17 mouse cellular contexts compared by ENCODE assay signal in the genomic region with DNA sequence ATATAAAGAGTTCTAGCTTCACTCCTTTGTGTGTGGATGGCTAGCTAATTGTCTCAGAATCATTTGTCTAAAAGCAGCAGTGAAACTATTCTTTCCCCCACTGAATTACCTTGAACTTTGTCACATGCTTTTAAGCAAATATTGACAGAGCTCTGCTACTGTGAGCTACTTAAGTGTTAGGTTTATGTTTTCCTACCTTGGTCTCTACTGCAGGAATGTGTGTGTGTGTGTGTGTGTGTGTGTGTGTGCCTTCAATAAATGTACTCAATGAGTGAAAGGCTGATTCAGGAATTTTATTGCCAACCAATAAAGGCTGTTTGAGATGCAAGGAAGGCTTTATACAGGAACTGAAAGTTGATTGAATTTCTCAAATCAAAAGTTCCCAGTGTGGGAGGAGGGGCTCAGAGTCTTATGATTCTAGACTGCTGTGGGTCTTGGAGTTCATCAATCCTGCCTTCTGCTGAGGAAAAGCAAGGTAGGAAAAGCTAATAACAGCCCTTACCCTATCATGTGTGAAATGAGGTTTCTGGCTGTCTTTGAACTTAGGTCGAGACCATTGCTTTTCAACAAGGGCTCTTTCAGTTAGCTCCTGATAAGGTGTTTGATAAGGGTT. TPM values are rescaled to one million over a fixed set of nuclear protein-coding genes. Genes with fewer than 3 reads are reported as not detected.
DNase-seq lines count a peak whose midpoint lies in the region; ATAC-seq and TF ChIP-seq lines count a peak whose summit lies in the region.
"Had no signal": no experiment of that assay in that cellular context is flagged by ENCODE, and none has a peak within 500 bp of the region (broad histone marks: within the 10 kb centered on the region; RNA-seq: fewer than 3 reads in every experiment).

No protein-coding gene starts in this region.

- no peaks in the 10 kb centered on the region for H3K79me2 ChIP-seq in MEL (ENCODE audit: control insufficient read depth, insufficient read depth, low read length, poor library complexity)

- H3K4me3 ChIP-seq in MEL (ENCODE audit: control insufficient read depth in 1 of 2, insufficient read depth in 1 of 2, low read depth in 2 of 2, low read length in 2 of 2), result no peak overlapping the region
- no peak overlapping the region for H3K4me3 ChIP-seq in intestine, embryonic 14.5 days (ENCODE audit: low read depth, low read length)
- H3K4me3 ChIP-seq: gastrocnemius, adult 2 months; heart, adult 2 months; limb, embryonic 13.5 days; midbrain, embryonic 12.5 days had no signal

- H3K36me3 ChIP-seq in MEL (ENCODE audit: control insufficient read depth in 1 of 2, insufficient read depth in 2 of 2, low read length in 2 of 2), result peaks cover 0 to 8% of the 10 kb centered on the region in 2 experiments; a peak in 2 of 4 replicates
- no peaks in the 10 kb centered on the region for H3K36me3 ChIP-seq in intestine, embryonic 14.5 days (ENCODE audit: control insufficient read depth, insufficient read depth, low read length)
- H3K36me3 ChIP-seq: limb, embryonic 13.5 days; midbrain, embryonic 12.5 days had no signal

- TF ChIP-seq RAD21 in MEL (IDR thresholded peaks at IDR 0.05; ENCODE audit: low read depth, low read length), result no peak

- no peak for TF ChIP-seq CTCF in MEL (IDR thresholded peaks at IDR 0.05 in 2 of 3, conservative IDR thresholded peaks at IDR 0.05 in 1 of 3; ENCODE audit: control insufficient read depth in 1 of 3, insufficient read depth in 1 of 3, low read depth in 2 of 3, low read length in 3 of 3, poor library complexity in 1 of 3, severe bottlenecking in 1 of 3)

- TF ChIP-seq EP300 in MEL (IDR thresholded peaks at IDR 0.05; ENCODE audit: low read depth in 1 of 2, low read length in 2 of 2), result no peak; a peak in 1 of 4 replicates

- H3K4me2 ChIP-seq in intestine, embryonic 14.5 days (ENCODE audit: low read length), result no peak overlapping the region
- H3K4me2 ChIP-seq: limb, embryonic 13.5 days; midbrain, embryonic 12.5 days had no signal

- H3K9ac ChIP-seq in MEL (ENCODE audit: control insufficient read depth, low read depth, low read length, poor library complexity, severe bottlenecking), result no peak overlapping the region
- H3K9ac ChIP-seq in intestine, embryonic 14.5 days (ENCODE audit: low read length), result no peak overlapping the region
- H3K9ac ChIP-seq: forebrain, postnatal 0 days; limb, embryonic 13.5 days; midbrain, embryonic 12.5 days had no signal

- peak; percentile 84 for ATAC-seq in intestine, embryonic 14.5 days (replicated peaks; ENCODE audit: low FRiP score, low TSS enrichment, low read depth)
- ATAC-seq: activated CD4-positive, CD25-positive, alpha-beta regulatory T cell, adult 4 months; forebrain, postnatal 0 days; hindbrain, postnatal 0 days had no signal

- 52% methylated on average over 1 of the region's 1 CpGs for WGBS in intestine, embryonic 14.5 days

- H3K4me1 ChIP-seq in MEL (ENCODE audit: control insufficient read depth in 1 of 2, insufficient read depth in 2 of 2, low read length in 2 of 2), result peaks cover 3 to 11% of the 10 kb centered on the region in 2 experiments
- no peaks in the 10 kb centered on the region for H3K4me1 ChIP-seq in intestine, embryonic 14.5 days (replicated peaks; ENCODE audit: control insufficient read depth, insufficient read depth, low read length)
- H3K4me1 ChIP-seq: midbrain, embryonic 12.5 days had no signal

- H3K27ac ChIP-seq in MEL (ENCODE audit: control insufficient read depth, low read depth, low read length), result no peak overlapping the region
- H3K27ac ChIP-seq in intestine, embryonic 14.5 days (ENCODE audit: low read depth), result no peak overlapping the region
- H3K27ac ChIP-seq: gastrocnemius, adult 2 months; heart, adult 2 months; hindbrain, postnatal 0 days; limb, embryonic 13.5 days; midbrain, embryonic 12.5 days had no signal

- no peak for TF ChIP-seq POLR2A in MEL (IDR thresholded peaks at IDR 0.05; ENCODE audit: control insufficient read depth in 1 of 2, insufficient read depth in 1 of 2, low read depth in 1 of 2, low read length in 2 of 2, poor library complexity in 1 of 2)

- no peaks in the 10 kb centered on the region for H3K27me3 ChIP-seq in MEL (ENCODE audit: control insufficient read depth in 1 of 2, insufficient read depth in 2 of 2, low read length in 2 of 2)
- H3K27me3 ChIP-seq in intestine, embryonic 14.5 days (replicated peaks; ENCODE audit: control insufficient read depth, insufficient read depth, low read length), result no peaks in the 10 kb centered on the region
- H3K27me3 ChIP-seq: limb, embryonic 13.5 days; midbrain, embryonic 12.5 days had no signal

- no peak for DNase-seq in MEL (ENCODE audit: low read depth, low spot score)
- no peak for DNase-seq in intestine, embryonic 14.5 days (ENCODE audit: low spot score)
- DNase-seq in kidney, postnatal 36 days, result peak; percentile 41 to 51
- DNase-seq in lung, postnatal 36 days, result peak; percentile 79
- no peak for DNase-seq in thymus, postnatal 10 days (ENCODE audit: low spot score in 2 of 2)
- no peak for DNase-seq in urinary bladder, adult 18-20 months (ENCODE audit: low spot score in 2 of 2)
- DNase-seq in Muller cell, postnatal 12 days (ENCODE audit: inconsistent ontology term), result no peak
- DNase-seq: cerebellum, postnatal 25 days; forebrain, postnatal 0 days; gastrocnemius, adult 2 months; heart, adult 2 months; heart, postnatal 14 days; thymus, adult 18-20 months had no signal

- H3K9me3 ChIP-seq in MEL (replicated peaks; ENCODE audit: insufficient read depth, low read length), result no peaks in the 10 kb centered on the region
- no peaks in the 10 kb centered on the region for H3K9me3 ChIP-seq in intestine, embryonic 14.5 days (ENCODE audit: control insufficient read depth, low read length)
- H3K9me3 ChIP-seq: limb, embryonic 13.5 days; midbrain, embryonic 12.5 days had no signal

TF ChIP-seq in MEL, 35 proteins besides CTCF, POLR2A, EP300 and RAD21:
- no peak for TF ChIP-seq MXI1 (IDR thresholded peaks at IDR 0.05; ENCODE audit: low read depth, low read length)
- TF ChIP-seq GATA1 (IDR thresholded peaks at IDR 0.05; ENCODE audit: low read depth, low read length), result peak; percentile 61
- no peak for TF ChIP-seq ZMIZ1 (IDR thresholded peaks at IDR 0.05; ENCODE audit: low read depth, low read length)
TF ChIP-seq in MEL: peak in this region for 1.

RNA-seq across cellular contexts. Expression of a gene that starts 7.9 kb away (rescaled TPM):
- 3.2 and 3.5 TPM in 2 replicates for total RNA-seq in MEL (2012; rRNA removed)
- polyA plus RNA-seq in MEL (2012; ENCODE audit: insufficient read depth in 1 of 2, insufficient read length in 2 of 2, low read depth in 1 of 2, low replicate concordance in 2 of 2, missing spikeins in 1 of 2), result 10 to 100 TPM in 1 of 2 experiments, not detected in 1; 11.4 TPM
- 8.8 and 9.1 TPM in 2 replicates for polyA plus RNA-seq in intestine, embryonic 14.5 days (2014; fragmentation: Nextera tagmentation; extraction: Ambion mirVana)

RNA-seq across cellular contexts. Expression of a gene that starts 18.4 kb away (rescaled TPM):
- 9.0 and 9.5 TPM in 2 replicates for total RNA-seq in MEL (2012; rRNA removed)
- 10 to 100 TPM in 1 of 2 experiments, not detected in 1; 18.3 TPM for polyA plus RNA-seq in MEL (2012; ENCODE audit: insufficient read depth in 1 of 2, insufficient read length in 2 of 2, low read depth in 1 of 2, low replicate concordance in 2 of 2, missing spikeins in 1 of 2)
- polyA plus RNA-seq in intestine, embryonic 14.5 days (2014; fragmentation: Nextera tagmentation; extraction: Ambion mirVana), result 48.0 and 51.8 TPM in 2 replicates

Comparison
In these comparisons a context has a peak if more than half of its experiments do, and no peak if none do; other contexts are left out.
1. DNase-seq: peak in kidney, postnatal 36 days (2 of 2) and lung, postnatal 36 days (single experiment); none in MEL (single experiment), intestine, embryonic 14.5 days (single experiment), thymus, postnatal 10 days (0 of 2), urinary bladder, adult 18-20 months (0 of 2) and Muller cell, postnatal 12 days (single experiment).